ENCODE assay signal across 9 mouse cellular contexts in the genomic region with DNA sequence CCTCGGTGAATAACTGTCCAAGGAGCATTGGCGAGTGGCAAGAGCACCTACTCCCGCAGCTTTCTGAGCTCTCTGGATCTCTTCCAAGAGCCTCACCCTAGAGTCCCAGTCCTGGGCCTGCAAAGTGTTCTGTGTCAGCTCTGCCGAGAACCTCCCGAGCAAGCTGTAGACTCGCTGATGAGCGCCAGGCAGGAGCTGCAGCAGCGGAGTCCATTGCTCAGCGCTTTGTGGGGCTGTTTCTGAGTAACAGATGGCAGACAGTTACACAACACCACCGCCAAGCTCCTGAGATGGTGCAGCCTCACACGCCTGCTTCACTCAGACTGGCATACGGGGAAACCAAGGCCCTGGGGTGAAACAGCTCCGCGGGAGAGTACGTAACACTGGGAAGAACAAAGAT. TPM values are rescaled to one million over a fixed set of nuclear protein-coding genes. Genes with fewer than 3 reads are reported as not detected.
DNase-seq lines count a peak whose midpoint lies in the region; ATAC-seq lines count a peak whose summit lies in the region.
"Had no signal": no experiment of that assay in that cellular context is flagged by ENCODE, and none has a peak within 500 bp of the region (broad histone marks: within the 10 kb centered on the region; RNA-seq: fewer than 3 reads in every experiment).

No protein-coding gene starts in this region.

- DNase-seq in kidney, adult 18-20 months, result peak; percentile 39
- no peak for DNase-seq in kidney, postnatal 4 days
- peak; percentile 65 to 77 for DNase-seq in cerebellum, postnatal 25 days
- peak; percentile 87 for DNase-seq in layer of hippocampus, adult 9-11 months
- peak; percentile 74 to 84 for DNase-seq in right cerebral cortex, postnatal 10 days (ENCODE audit: low spot score in 2 of 2)
- no peak for DNase-seq in spleen, postnatal 4 days (ENCODE audit: low spot score in 2 of 2)
- no peak for DNase-seq in heart, adult 9 months (ENCODE audit: low spot score in 2 of 2)
- DNase-seq: lung, postnatal 14 days had no signal

- ATAC-seq in megakaryocyte, adult 5-6 weeks (ENCODE audit: poor library complexity, severe bottlenecking), result no peak

RNA-seq across cellular contexts. Expression of a gene that starts 1.7 kb away (rescaled TPM):
- not detected in 2 replicates for total RNA-seq in megakaryocyte, adult 5-6 weeks (2015)
- not detected in 2 replicates for total RNA-seq in megakaryocyte, adult 5-6 weeks (2017)

Comparison
In these comparisons a context has a peak if more than half of its experiments do, and no peak if none do; other contexts are left out.
1. DNase-seq: peak in kidney, adult 18-20 months (single experiment), cerebellum, postnatal 25 days (2 of 2), layer of hippocampus, adult 9-11 months (single experiment) and right cerebral cortex, postnatal 10 days (2 of 2); none in kidney, postnatal 4 days (0 of 2), spleen, postnatal 4 days (0 of 2) and heart, adult 9 months (0 of 2).